Mouse (Mus musculus): ENCODE measurements at regions not wholly inside any gene's neighbourhood (a gene's known extent, or its start where the extent isn't known, plus 50 kb on each side); places are given as distances from the start of the nearest gene placed in this dataset.

DNA sequence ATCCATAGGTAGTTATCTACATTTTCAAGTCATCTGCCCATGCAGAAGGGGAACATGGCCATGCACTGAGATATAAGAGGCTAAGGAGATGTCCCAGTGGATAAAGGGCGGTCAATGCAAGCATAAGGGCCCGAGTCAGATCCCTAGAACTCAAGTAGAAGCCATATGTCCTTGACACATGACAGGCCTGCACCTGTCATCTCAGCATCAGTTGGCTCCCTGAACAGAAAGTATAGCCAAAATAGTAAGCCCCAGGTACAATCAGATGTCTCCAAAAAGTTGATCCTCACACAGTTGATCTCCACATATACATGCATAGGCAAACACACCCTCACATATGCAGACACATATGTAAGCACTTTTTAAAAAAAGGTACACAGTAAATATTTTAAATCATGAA is 152.0 kb downstream of the Cox18 start:
- Histone ChIP-seq H3K27me3 (ENCODE audit: insufficient read depth, poor library complexity, severe bottlenecking) (no peaks in the 10 kb centered on the region), H3K27ac (no peak overlapping the region), H3K4me3 (no peak overlapping the region), H3K36me3 (no peaks in the 10 kb centered on the region), H3K9me3 (no peaks in the 10 kb centered on the region), H3K4me1 (replicated peaks) (no peaks in the 10 kb centered on the region)
- no peak for DNase-seq (ENCODE audit: low spot score)
- 96% methylated on average over 2 of the region's 2 CpGs for WGBS

DNA sequence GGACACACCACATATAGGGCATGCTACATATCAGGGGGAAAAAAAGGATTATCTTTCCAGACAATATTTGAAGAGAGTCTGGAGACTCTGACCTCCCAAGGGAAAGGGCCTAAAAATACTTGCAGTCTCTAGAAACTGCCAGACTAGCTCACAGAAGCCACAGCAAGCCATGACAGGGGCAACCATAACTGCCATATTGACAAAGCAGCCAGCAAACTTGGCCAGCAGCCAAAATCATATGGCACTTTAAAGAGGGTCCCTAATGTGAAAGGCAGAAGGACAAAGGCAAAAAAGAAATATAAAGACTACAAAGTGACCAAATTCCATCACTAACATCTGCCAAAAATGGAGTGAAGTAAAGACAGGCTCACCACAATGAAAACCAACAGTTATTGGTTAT is 155.2 kb downstream of the Cox18 start:
- Histone ChIP-seq H3K4me1 (replicated peaks) (no peaks in the 10 kb centered on the region), H3K36me3 (no peaks in the 10 kb centered on the region), H3K27me3 (ENCODE audit: insufficient read depth, poor library complexity, severe bottlenecking) (no peaks in the 10 kb centered on the region), H3K4me3 (no peak overlapping the region), H3K9me3 (no peaks in the 10 kb centered on the region), H3K27ac (no peak overlapping the region)
- no peak for DNase-seq (ENCODE audit: low spot score)

DNA sequence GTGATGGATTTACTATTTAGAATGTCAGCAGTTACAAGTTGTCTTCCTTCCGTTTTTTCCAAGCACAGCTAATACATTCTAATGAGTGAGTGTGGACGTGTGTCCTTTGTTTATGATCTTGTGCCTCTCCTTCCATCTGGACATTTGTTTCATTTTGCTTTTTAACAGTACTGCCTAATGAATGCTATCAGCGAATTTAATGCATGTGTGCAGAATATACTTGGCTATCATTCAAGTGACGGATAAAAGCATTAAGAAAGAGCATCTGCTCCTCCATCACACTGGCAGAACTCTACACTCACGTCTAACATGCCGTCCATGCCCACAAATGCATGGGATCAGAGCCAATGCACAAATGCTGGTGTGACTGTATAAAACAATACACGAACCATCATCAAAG is 156.0 kb downstream of the Cox18 start:
- no peaks in the 10 kb centered on the region for H3K27me3 ChIP-seq (ENCODE audit: insufficient read depth, poor library complexity, severe bottlenecking)
- no peak overlapping the region for H3K27ac ChIP-seq
- H3K9me3 ChIP-seq, result no peaks in the 10 kb centered on the region
- DNase-seq (ENCODE audit: low spot score), result no peak
- no peak overlapping the region for H3K4me3 ChIP-seq
- WGBS, result 87% methylated on average over 7 of the region's 7 CpGs
- H3K36me3 ChIP-seq, result no peaks in the 10 kb centered on the region
- no peaks in the 10 kb centered on the region for H3K4me1 ChIP-seq (replicated peaks)

DNA sequence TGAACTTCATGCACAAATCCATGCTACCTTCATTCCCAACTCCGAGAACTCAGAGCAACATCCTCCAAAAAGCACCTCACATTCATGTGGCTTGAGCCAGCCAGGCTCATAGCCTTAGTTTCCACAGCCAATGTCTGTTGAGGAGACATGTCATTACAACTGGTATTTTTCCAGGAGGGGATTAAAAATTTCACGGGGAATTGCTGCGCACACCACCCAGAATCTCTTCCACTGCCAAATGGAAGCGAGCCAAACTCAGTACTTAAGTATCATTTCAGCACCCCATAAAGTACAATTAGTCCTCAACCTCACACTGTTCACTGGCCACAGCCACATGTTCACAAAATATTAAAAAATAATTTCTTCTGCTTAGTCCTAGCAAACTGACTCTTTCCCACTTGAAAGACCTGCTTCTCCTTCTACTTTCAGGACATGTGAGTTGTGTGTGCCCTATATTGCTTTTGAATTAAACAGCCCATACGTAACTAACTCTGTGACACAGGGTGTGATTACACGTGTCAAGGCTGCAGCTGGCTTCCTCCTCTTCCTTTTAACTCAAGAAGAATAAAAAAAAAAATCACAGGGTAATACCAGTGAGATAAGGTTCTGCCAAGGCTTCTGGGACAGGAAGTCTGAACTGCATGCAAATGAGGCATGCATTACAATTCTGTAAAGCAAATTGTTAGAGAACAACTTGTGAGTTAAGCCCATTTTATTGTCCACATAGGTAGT is 157.8 kb downstream of the Cox18 start:
- H3K36me3 ChIP-seq, result no peaks in the 10 kb centered on the region
- H3K4me3 ChIP-seq, result no peak overlapping the region
- H3K4me1 ChIP-seq (replicated peaks), result no peaks in the 10 kb centered on the region
- 85% methylated on average over 6 of the region's 6 CpGs for WGBS
- no peaks in the 10 kb centered on the region for H3K9me3 ChIP-seq
- no peak for DNase-seq (ENCODE audit: low spot score)
- no peak overlapping the region for H3K27ac ChIP-seq
- no peaks in the 10 kb centered on the region for H3K27me3 ChIP-seq (ENCODE audit: insufficient read depth, poor library complexity, severe bottlenecking)

DNA sequence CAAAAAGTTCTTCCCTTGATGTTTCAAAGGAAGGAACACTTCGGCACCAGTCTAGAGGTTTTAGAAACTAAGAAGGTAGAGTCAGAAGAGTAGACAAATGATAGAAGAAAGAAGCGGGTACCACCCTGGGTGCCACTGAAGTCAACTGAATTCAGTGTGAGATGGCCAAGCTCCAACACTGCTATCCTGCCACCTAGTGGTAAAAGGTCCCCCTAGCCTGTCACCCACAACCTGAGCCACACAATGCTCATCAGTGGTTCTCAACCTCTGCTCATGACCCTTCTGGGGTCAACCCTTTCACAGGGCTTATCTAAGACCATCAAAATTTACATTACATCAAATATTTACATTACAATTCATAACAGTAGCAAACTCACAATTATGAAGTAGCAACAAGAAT is 168.1 kb downstream of the Cox18 start:
- Histone ChIP-seq H3K27ac (no peak overlapping the region), H3K9me3 (no peaks in the 10 kb centered on the region), H3K4me3 (no peak overlapping the region), H3K36me3 (no peaks in the 10 kb centered on the region), H3K27me3 (ENCODE audit: insufficient read depth, poor library complexity, severe bottlenecking) (no peaks in the 10 kb centered on the region), H3K4me1 (replicated peaks) (no peaks in the 10 kb centered on the region)
- peak; percentile 15 for DNase-seq (ENCODE audit: low spot score)
- WGBS, result 82% methylated on average over 2 of the region's 2 CpGs

DNA sequence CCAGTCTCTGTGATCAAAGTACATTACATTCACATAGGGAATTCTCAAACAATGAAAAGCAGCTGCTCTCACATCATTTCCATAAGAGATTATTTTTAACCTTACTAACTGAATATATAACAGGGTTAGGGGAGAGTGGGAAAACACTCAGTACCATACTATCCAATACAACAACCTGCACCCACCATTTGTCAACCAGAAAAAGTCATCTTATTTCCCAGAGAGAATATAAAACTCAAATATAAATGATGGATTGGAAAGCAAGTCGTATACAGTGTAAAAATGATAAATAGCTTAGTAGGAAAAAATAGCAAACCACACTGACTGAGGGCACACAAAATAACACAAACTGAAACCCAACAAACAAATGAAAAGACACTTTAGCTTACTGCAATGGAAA is 169.4 kb upstream of the Adamts3 start:
- H3K36me3 ChIP-seq, result no peaks in the 10 kb centered on the region
- H3K4me3 ChIP-seq, result no peak overlapping the region
- no peaks in the 10 kb centered on the region for H3K27me3 ChIP-seq (ENCODE audit: insufficient read depth, poor library complexity, severe bottlenecking)
- H3K4me1 ChIP-seq (replicated peaks), result no peaks in the 10 kb centered on the region
- no peaks in the 10 kb centered on the region for H3K9me3 ChIP-seq
- no peak overlapping the region for H3K27ac ChIP-seq
- WGBS, result 88% methylated on average over 1 of the region's 1 CpGs
- no peak for DNase-seq (ENCODE audit: low spot score)

DNA sequence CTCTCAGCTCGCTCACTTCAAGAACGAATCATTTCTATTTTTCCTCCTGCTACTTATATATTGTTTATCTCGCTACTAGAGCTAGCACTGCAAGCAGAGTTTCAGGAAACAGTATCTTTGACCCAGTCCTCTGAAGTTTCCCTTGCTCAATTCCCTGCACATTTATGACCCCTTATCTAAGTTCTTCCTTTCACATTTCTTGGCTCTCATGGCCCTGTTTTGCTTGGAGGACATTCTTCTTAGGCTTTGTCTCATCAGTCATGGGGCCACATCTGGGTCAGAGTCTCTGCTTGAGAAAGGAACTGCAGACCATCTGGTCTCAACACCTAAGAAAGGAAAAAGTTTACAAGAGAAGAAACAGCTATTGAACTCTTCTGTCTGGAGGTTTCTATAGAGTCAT is 166.7 kb upstream of the Adamts3 start:
- no peak for DNase-seq (ENCODE audit: low spot score)
- no peak overlapping the region for H3K27ac ChIP-seq
- 91% methylated on average over 3 of the region's 3 CpGs for WGBS
- H3K27me3 ChIP-seq (ENCODE audit: insufficient read depth, poor library complexity, severe bottlenecking), result no peaks in the 10 kb centered on the region
- H3K4me1 ChIP-seq (replicated peaks), result no peaks in the 10 kb centered on the region
- no peak overlapping the region for H3K4me3 ChIP-seq
- H3K36me3 ChIP-seq, result no peaks in the 10 kb centered on the region
- H3K9me3 ChIP-seq, result no peaks in the 10 kb centered on the region

DNA sequence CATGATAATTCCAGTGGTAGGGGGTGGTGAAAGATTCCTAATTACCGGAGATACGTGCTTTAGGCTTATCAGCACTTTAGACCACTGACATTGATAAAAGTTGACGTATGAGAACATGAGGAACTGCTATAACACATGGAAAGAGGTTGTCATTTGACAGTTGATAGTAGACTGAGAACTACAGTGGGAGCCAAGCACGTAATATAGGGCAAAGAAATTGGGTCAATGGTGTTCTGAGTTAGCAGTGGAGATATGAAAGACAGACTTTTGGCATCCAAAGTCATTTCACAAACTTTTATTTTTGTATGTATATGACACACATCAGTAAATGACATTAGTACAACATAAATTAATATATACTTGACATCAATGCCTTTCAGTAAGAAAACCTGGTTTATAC is 159.6 kb upstream of the Adamts3 start:
- WGBS, result 95% methylated on average over 4 of the region's 4 CpGs
- no peak for DNase-seq (ENCODE audit: low spot score)
- no peaks in the 10 kb centered on the region for H3K9me3 ChIP-seq
- H3K27ac ChIP-seq, result no peak overlapping the region
- no peaks in the 10 kb centered on the region for H3K36me3 ChIP-seq
- no peaks in the 10 kb centered on the region for H3K27me3 ChIP-seq (ENCODE audit: insufficient read depth, poor library complexity, severe bottlenecking)
- no peaks in the 10 kb centered on the region for H3K4me1 ChIP-seq (replicated peaks)
- H3K4me3 ChIP-seq, result no peak overlapping the region

DNA sequence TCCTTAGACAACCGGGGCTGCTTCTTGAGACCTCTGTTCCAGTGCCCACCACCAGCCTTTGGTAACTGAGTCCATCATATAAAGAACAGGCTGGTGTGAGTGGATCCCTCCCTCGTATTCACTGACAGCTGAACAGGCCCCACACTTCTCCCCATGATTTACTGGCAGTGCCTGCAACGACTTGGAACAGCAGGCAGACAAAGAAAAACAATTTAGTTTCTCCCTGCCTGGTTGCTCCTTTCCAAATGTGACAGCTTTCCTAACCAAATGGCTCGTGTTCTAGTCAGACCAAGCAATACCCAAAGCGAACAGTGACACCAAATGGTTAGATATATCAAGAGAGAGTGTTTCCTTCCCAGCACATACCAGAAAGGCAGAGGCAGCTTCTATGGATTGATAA is 150.0 kb upstream of the Adamts3 start:
- Histone ChIP-seq H3K4me1 (replicated peaks) (peaks cover 5% of the 10 kb centered on the region; the same call in 1 of the 2 replicates), H3K9me3 (no peaks in the 10 kb centered on the region), H3K27ac (no peak overlapping the region), H3K4me3 (no peak overlapping the region), H3K27me3 (ENCODE audit: insufficient read depth, poor library complexity, severe bottlenecking) (no peaks in the 10 kb centered on the region), H3K36me3 (no peaks in the 10 kb centered on the region)
- WGBS, result 58% methylated on average over 5 of the region's 5 CpGs
- no peak for DNase-seq (ENCODE audit: low spot score)

DNA sequence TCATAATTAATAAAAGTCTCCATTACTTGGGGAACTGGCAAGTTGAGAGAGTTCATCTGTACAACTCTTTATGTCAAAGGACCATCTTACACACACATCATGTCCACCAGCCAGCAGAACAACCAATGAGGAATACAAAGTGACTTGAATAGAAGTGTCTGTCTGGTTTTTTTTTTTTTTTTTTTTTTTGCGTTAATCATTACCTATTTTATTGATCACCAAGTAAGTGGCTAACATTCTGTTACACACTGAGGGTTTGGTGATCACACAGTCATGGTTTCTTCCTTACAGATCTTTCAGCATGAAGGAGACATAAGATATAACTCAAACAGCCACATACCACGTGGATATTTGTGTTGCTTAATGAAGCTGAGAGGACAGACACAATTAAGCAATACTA is 147.6 kb upstream of the Adamts3 start:
- Histone ChIP-seq H3K27ac (no peak overlapping the region), H3K9me3 (no peaks in the 10 kb centered on the region), H3K36me3 (no peaks in the 10 kb centered on the region), H3K4me3 (no peak overlapping the region), H3K4me1 (replicated peaks) (peaks cover 5% of the 10 kb centered on the region; the same call in 1 of the 2 replicates), H3K27me3 (ENCODE audit: insufficient read depth, poor library complexity, severe bottlenecking) (no peaks in the 10 kb centered on the region)
- WGBS, result 80% methylated on average over 2 of the region's 2 CpGs
- no peak for DNase-seq (ENCODE audit: low spot score)

DNA sequence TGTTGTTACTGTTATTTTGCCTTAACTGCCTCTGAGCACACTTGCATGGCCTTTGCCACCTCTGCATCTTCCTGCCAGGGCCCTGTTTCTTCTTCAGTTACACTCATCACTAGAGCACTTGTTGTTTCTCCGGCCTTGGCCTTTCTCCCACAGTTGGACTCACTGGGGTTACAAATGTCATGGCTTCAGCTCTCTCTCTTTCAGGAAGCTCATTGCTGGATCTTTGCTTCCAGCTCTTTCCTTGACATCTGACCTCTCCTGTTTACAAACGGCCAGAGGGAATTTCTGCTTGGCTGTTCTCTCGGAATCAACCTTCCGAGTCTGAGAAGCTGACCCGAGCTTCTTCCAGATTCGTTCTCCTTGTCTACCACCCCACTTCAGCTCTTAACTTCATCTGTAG is 146.6 kb upstream of the Adamts3 start:
- no peak overlapping the region for H3K27ac ChIP-seq
- WGBS, result 47% methylated on average over 6 of the region's 6 CpGs
- H3K4me1 ChIP-seq (replicated peaks), result peaks cover 5% of the 10 kb centered on the region; the same call in 1 of the 2 replicates

DNA sequence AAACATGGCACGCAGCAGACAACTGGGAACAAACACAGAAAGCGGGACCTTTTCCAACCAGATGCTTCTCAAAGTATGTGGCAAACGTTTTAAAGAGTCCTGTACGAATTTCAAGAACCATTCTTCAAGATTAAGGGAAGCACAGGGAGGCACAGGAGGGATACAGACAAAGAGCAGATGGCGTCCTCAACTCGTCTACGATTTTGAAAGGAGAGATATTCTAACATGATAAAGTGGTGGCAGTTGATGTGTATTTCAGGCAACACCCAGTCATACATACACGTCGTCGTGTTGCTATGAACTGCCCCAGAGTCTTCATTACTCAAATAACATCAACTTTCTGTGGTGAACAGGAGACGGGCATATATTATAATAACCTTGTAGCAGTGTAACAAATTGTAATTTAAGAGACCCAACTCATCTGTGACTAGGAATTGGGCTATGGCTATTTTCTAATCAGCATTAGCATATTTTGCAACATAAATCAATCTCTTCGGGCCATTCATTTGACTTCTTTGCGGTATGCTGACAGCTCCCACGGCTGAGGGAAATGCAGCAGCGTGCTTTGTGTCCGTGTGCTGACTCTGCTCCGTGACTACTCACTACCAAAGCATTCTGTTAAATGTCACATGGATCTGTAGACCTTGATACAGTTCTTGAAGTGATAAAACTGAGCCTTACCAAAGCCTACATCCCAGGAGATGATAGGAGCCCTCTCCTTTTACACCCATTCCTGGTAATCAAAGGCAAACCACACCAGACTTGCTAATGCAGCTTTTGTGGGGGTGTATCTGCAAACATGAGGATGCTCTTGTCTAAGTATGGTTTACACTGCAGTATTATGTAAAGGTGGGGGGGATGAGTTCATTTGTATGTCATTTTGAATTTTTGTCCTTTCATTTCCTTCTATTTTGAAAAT is 144.0 kb upstream of the Adamts3 start:
- peaks cover 5% of the 10 kb centered on the region; the same call in 1 of the 2 replicates for H3K4me1 ChIP-seq (replicated peaks)
- DNase-seq (ENCODE audit: low spot score), result no peak
- WGBS, result 84% methylated on average over 17 of the region's 17 CpGs
- no peaks in the 10 kb centered on the region for H3K9me3 ChIP-seq
- H3K4me3 ChIP-seq, result no peak overlapping the region
- H3K36me3 ChIP-seq, result no peaks in the 10 kb centered on the region
- no peaks in the 10 kb centered on the region for H3K27me3 ChIP-seq (ENCODE audit: insufficient read depth, poor library complexity, severe bottlenecking)
- no peak overlapping the region for H3K27ac ChIP-seq

More for the DNA sequence above, 146.6 kb upstream of the Adamts3 start:
- no peaks in the 10 kb centered on the region for H3K9me3 ChIP-seq
- no peak overlapping the region for H3K4me3 ChIP-seq
- no peaks in the 10 kb centered on the region for H3K27me3 ChIP-seq (ENCODE audit: insufficient read depth, poor library complexity, severe bottlenecking)
- DNase-seq (ENCODE audit: low spot score), result peak; percentile 3
- H3K36me3 ChIP-seq, result no peaks in the 10 kb centered on the region

DNA sequence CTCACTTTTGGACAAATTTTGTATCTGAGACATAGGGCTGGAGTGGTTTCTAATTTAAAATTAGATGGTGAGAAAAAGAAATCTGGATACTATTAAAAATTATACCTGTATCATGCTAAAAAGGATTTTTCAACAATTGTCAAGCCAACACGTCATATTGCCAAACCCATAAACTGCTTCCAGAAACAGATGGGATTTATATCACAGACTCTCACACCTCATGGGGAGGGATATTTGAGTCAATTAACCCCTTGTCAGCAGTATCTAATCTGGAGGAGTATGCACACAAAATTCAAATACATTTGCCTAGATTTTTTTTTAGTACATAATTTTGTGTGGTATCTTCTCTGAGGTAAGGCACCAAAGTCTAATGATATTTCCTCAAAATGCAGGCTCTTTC is 138.3 kb upstream of the Adamts3 start:
- Histone ChIP-seq H3K4me3 (no peak overlapping the region), H3K4me1 (replicated peaks) (no peaks in the 10 kb centered on the region), H3K27me3 (ENCODE audit: insufficient read depth, poor library complexity, severe bottlenecking) (no peaks in the 10 kb centered on the region), H3K36me3 (no peaks in the 10 kb centered on the region), H3K9me3 (no peaks in the 10 kb centered on the region), H3K27ac (no peak overlapping the region)
- no peak for DNase-seq (ENCODE audit: low spot score)
- WGBS, result 78% methylated on average over 1 of the region's 1 CpGs
